Mouse (Mus musculus): ENCODE measurements at regions not wholly inside any gene's neighbourhood (a gene's known extent, or its start where the extent isn't known, plus 50 kb on each side); places are given as distances from the start of the nearest gene placed in this dataset.

- intact Hi-C loops (cut with DNase I), result no loop called here
- no peak for DNase-seq (ENCODE audit: low spot score in 2 of 2)
Observed at GRCm38 (mm10) chr9:72205815-72206214, 68.8 kb upstream of the Zfp280d start.

- DNase-seq (ENCODE audit: low spot score in 2 of 2), result no peak
- intact Hi-C loops (cut with DNase I), result no loop called here
Observed at GRCm38 (mm10) chr9:72206911-72207310, 67.7 kb upstream of the Zfp280d start.

- DNase-seq (ENCODE audit: low spot score in 2 of 2), result no peak
- intact Hi-C loops (cut with DNase I), result no loop called here
Observed at GRCm38 (mm10) chr9:72208296-72208695, 66.4 kb upstream of the Zfp280d start.

GRCm38 (mm10) chr9:72217296-72218028 lies 57.2 kb upstream of the Zfp280d start:
- intact Hi-C loops (cut with DNase I), result no loop called here
- no peak for DNase-seq (ENCODE audit: low spot score in 2 of 2)

- intact Hi-C loops (cut with DNase I), result no loop called here
- DNase-seq (ENCODE audit: low spot score in 2 of 2), result no peak
Observed at GRCm38 (mm10) chr9:72218736-72219135, 55.9 kb upstream of the Zfp280d start.

GRCm38 (mm10) chr9:72219892-72220291 lies 54.8 kb upstream of the Zfp280d start:
- DNase-seq (ENCODE audit: low spot score in 2 of 2), result no peak
- intact Hi-C loops (cut with DNase I), result no loop called here

- intact Hi-C loops (cut with DNase I), result no loop called here
- no peak for DNase-seq (ENCODE audit: low spot score in 2 of 2)
Observed at GRCm38 (mm10) chr9:72221333-72221732, 53.3 kb upstream of the Zfp280d start.

Measured in left cerebral cortex, postnatal 36 days (tissue).